Comparison of ENCODE assay signal across 8 mouse cellular contexts in the genomic region with DNA sequence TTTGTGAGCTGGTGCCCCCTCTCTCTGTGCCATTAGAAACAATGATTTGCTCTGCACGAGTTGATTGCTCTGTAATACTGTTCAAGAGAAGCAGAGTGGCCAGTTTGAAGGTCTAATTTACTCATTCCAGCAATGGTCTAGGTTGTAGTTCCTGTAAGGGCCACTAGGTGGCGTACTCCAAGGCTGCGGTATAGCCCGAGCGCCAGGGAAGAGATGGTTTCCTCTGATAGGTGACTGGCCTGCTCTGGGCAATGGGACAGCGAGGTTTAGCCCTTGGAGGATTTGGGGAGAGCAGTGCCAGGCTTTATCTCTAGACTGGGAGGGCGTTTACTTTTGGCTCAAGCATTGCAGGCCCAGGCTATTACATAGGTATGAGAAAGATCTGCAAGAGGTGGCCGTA.
DNase-seq lines count a peak whose midpoint lies in the region; ATAC-seq and TF ChIP-seq lines count a peak whose summit lies in the region.

No protein-coding gene starts in this region.

- no peaks in the 10 kb centered on the region for H3K36me3 ChIP-seq in heart, adult 2 months (ENCODE audit: control insufficient read depth, insufficient read depth, low read length)
- no peaks in the 10 kb centered on the region for H3K36me3 ChIP-seq in testis, adult 2 months (ENCODE audit: control insufficient read depth, insufficient read depth, low read length)

- POLR2A ChIA-PET in Patski (lab: Charles Lee), result no interaction called here

- peak in 1 of 2 experiments; percentile 30 for DNase-seq in heart, adult 2 months
- no peak for DNase-seq in heart, adult 9 months (ENCODE audit: low spot score in 2 of 2)
- DNase-seq in 416B (ENCODE audit: low read depth), result peak; percentile 52
- no peak for DNase-seq in Patski (ENCODE audit: low read depth, low spot score)
- peak; percentile 55 for DNase-seq in lung, postnatal 10 days

- TF ChIP-seq POLR2A in heart, adult 2 months (IDR thresholded peaks at IDR 0.05; ENCODE audit: insufficient read depth, low read depth, low read length), result no peak
- TF ChIP-seq POLR2A in testis, adult 2 months (IDR thresholded peaks at IDR 0.05; ENCODE audit: control insufficient read depth, low read depth, low read length), result no peak

- no peaks in the 10 kb centered on the region for H3K79me2 ChIP-seq in heart, adult 2 months (replicated peaks; ENCODE audit: control insufficient read depth, insufficient read depth, low read length)

- peak; percentile 82 for TF ChIP-seq CTCF in heart, adult 2 months (IDR thresholded peaks at IDR 0.05)
- peak; percentile 74 for TF ChIP-seq CTCF in Patski (IDR thresholded peaks at IDR 0.05)
- TF ChIP-seq CTCF in testis, adult 2 months (IDR thresholded peaks at IDR 0.05; ENCODE audit: control insufficient read depth, insufficient read depth, insufficient replicate concordance, low read depth, low read length), result peak; percentile 94

- CTCF ChIA-PET in Patski (lab: Charles Lee), result interaction anchor here (2.7 kb wide), 1 partner anchor 13 kb away, joined by 9 read pairs; no protein-coding TSS in a partner anchor

- H3K4me1 ChIP-seq in heart, adult 2 months (ENCODE audit: control insufficient read depth, insufficient read depth, low read length), result peaks cover 3% of the 10 kb centered on the region; the same call in 1 of the 2 replicates
- H3K4me1 ChIP-seq in testis, adult 2 months (ENCODE audit: control insufficient read depth, insufficient read depth, low read length), result no peaks in the 10 kb centered on the region

- TF ChIP-seq EP300 in heart, adult 2 months (IDR thresholded peaks at IDR 0.05; ENCODE audit: insufficient read depth, low read depth, low read length), result no peak

- ATAC-seq in Patski, result no peak
- peak; percentile 81 for ATAC-seq in granulocyte monocyte progenitor cell, adult 5-6 weeks (replicated peaks; ENCODE audit: poor library complexity, severe bottlenecking)
- ATAC-seq in inflammation-experienced regulatory T-cells, adult 6 months, result no peak

- WGBS in heart, adult 2 months, result 45% methylated on average over 8 of the region's 8 CpGs

- intact Hi-C loops in heart, adult 2 months (cut with DNase I), result no loop called here

- no peaks in the 10 kb centered on the region for H3K27me3 ChIP-seq in heart, adult 2 months (ENCODE audit: control insufficient read depth, insufficient read depth, low read length)
- no peaks in the 10 kb centered on the region for H3K27me3 ChIP-seq in Patski
- no peaks in the 10 kb centered on the region for H3K27me3 ChIP-seq in testis, adult 2 months (ENCODE audit: control insufficient read depth, insufficient read depth, low read length)

- no peak overlapping the region for H3K4me3 ChIP-seq in heart, adult 2 months
- H3K4me3 ChIP-seq in testis, adult 2 months (ENCODE audit: control insufficient read depth, low read depth, low read length), result no peak overlapping the region

- in situ Hi-C loops in Patski (cut with MboI; ENCODE audit: low pct_unique_long_range_greater_than_20kb), result no loop called here

- H3K27ac ChIP-seq in heart, adult 2 months, result no peak overlapping the region
- no peak overlapping the region for H3K27ac ChIP-seq in testis, adult 2 months (ENCODE audit: control insufficient read depth, insufficient read depth, low read depth, low read length)

- H3K9ac ChIP-seq in heart, adult 2 months (ENCODE audit: low read depth, low read length), result no peak overlapping the region

Comparison
In these comparisons a context has a peak if more than half of its experiments do, and no peak if none do; other contexts are left out.
1. DNase-seq: peak in 416B (single experiment) and lung, postnatal 10 days (single experiment); none in heart, adult 9 months (0 of 2) and Patski (single experiment).
2. Peak in every context shown above with its lines, with median percentiles within 50 percentile points of each other: CTCF ChIP-seq.